Mouse (Mus musculus) large intestine, adult 2 months (tissue): Measurements from ENCODE around the gene Stox2. TPM values are rescaled to one million over a fixed set of nuclear protein-coding genes. Genes with fewer than 3 reads are reported as not detected.

Experiments
- DNase-seq: peaks from one replicate; pipeline ENCODE4 v3.0.0-alpha.2; 2012; ENCODE audit warnings: low read depth, low spot score
- WGBS: fragments of 180-500 bp; shearing (Covaris S2); methylation state at CpG from one replicate; pipeline ENCODE4 v1.1.7; 2018; 5-methylcytosine and 5-hydroxymethylcytosine counted together
- polyA plus RNA-seq: library from polyadenylated mRNA; depleted of rRNA; stranded (reverse); fragments of >200 nt; gene quantifications from 2 replicates; pipeline ENCODE4 v1.2.3, GENCODE M21; 2012

The Stox2 gene
- polyA plus RNA-seq, 1 experiment, result 1.3 TPM

DNA sequence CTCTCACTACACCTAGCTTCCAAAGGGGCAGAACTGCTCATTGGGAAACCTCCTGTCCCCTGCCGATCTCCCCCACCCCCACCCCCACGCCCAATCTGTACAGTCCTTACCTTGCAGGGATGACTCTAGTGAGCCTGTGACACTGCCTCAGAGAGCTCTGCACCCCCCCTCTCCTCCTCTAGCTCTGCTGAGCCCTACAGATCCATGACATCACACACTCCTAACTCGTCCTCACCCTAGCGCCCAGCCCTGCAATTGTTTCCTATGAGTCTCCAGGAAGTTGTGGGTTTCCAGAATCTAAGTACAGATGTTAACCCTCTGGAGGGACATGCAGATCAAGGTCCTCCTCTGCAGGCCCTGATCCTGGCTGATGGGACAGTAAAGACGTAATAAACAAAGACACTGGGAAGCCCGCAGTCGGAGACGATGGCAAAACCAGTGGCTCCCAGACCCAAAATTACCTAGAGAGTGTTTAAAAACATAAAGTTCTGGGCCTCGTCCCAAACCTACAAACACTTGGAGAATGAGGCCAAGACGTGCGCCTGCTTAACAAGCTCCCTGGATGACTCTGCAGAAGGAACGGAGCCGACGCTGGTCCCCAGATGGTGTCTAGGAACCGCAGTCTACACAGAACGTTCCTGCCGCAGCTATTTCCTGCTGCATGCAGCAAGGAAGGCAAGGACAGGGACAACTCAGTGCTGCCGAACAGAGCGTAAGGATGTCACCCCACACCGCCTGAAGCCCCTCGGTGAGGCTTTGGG lies 177.9 kb downstream of the Stox2 start:
- no peak for DNase-seq
- WGBS, result 66% methylated on average over 21 of the region's 21 CpGs

DNA sequence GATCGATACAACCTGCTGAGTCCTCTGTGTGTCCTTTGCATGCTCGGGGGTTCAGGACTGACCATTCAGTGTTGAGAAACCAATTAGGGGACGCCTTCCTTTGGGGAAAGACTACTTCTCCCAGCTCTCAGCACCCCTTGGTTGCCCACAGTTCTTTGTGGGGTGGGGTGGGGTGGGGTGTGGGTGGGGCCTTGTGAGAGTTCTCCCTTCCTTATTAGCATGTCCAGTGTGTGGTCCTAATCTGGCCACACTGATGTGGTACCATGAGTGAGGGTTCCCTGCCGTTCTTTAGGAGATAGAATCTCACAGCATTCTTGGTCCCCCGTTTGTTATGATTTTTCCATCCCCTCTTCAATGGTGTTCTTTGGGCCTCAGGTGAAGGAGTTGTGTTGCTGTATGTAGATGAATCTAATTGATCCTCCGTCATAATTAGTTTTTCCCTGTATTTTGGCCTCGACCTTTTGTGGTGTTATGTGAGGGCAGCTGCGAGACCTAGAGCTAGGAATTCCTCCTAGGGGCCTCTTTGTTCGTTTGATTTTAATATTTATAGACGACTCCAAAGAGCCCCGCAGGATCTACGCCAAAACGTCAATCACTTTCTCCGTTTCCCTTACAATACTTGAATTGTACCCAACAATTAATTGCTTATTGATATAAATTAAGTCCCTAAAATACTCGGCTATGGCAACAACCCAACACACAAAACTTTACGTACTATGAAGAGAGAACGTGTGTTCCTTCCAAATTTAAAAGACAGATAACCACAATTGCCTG lies 182.9 kb downstream of the Stox2 start:
- WGBS, result 85% methylated on average over 17 of the region's 17 CpGs
- no peak for DNase-seq

DNA sequence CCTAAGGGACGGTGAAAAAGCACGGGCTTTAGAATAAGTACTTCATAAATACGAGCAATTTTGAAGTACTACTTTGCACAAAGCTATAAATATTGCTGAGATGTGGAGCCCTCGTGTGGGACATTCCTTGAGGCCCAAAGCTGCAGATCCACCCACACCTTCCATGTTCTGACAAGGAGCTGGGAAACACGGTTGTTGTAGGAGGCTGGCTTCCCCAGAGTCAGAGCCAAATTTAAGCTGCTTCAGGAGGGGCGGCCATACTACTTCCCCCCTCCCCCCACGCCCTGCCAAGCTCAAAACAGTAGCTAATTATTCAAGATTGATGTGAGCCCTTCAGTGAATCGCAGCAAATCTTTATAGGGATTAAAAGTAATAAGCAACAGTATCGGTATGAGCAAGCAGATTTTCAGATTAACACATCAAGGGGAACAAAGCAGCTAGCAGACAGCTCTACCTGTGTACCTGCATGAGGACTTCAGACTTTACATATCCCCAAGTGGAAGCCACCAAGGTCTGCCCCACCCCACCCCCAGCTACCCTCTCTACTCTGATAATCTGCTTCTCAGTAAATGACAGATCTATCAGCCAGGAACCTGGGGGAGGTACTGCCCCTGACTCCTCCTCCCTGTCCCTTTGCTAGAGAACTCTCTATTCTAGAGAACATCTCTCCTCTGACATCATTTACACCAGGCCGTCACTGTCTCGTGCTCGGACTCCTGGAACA lies 185.2 kb downstream of the Stox2 start:
- 64% methylated on average over 12 of the region's 12 CpGs for WGBS
- no peak for DNase-seq

DNA sequence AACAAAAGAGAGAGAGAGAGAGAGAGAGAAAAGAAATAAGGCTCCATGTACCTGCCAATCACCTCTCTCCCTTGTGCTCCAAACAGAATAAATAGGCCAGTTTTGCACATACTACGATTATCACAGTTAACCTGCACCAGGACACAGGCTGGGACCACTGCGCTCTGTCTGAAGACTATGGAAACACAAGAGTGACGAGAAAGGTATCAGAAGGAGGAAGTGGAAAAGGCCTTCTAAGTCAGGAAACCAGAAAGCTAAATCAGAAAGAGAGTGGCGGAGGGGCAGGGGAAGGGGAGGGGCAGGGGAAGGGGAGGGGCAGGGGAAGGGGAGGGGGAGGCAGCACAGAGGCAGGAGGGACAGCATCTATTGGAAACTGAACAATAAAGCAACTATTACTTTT lies 195.3 kb downstream of the Stox2 start:
- WGBS, result 92% methylated on average over 4 of the region's 4 CpGs
- DNase-seq, result no peak

DNA sequence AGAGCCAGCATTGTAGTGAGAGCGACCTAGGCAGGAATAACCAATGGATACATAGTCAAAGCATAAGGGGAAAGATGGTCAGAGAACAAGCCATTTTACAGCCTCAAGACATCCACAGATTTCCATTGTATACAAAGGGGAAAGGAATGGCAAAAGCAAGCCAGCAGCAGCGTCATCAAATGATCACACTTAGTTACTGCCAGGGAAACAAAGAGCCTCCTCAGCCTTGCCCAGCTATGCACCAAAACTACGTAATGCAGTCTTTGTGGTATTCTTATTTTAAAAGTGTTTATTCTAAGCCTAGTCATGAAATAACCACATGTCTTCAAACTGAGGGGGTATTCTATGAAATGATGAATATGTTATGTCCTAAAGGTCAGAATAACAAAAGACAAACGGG lies 201.0 kb downstream of the Stox2 start:
- no peak for DNase-seq
- WGBS, result 70% methylated on average over 4 of the region's 4 CpGs

DNA sequence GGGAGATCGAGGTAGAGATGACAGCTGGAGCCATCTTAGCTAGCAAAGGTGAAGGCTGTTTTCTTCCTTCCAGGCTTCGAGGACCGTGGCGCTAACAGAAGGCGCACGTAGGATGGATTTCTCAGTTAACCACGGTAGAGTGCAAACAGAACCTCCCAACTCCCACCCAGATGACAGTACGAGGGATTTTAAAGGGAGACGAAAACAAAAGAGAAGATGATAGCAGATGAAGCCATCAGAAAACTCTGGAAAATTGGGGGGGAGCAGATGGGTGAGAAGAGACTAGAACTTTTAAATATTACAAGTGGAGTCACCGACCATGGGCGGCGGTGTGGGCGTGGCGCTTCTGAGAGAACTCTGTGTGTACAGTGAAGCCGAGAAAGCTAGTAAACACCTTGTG lies 202.0 kb downstream of the Stox2 start:
- 63% methylated on average over 15 of the region's 15 CpGs for WGBS
- DNase-seq, result no peak

DNA sequence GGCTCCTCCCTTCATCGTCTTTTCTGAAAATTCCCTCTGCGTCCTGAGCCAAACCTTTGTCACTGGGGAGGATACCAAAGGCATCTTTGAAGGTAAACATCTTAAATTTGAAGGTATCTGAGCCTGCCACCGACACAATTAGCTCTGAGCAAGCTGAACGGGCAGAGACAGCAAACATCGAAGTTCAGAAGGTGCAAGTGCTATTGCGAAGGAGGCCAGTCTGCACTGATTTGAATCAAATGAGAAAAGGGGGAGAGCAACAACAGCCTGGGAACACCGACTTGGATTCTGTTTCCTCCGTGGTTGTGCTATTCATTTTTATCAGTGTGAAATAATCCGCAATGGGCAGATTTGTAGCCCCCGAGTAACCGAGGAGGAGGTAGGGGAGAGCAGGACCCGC lies 202.5 kb downstream of the Stox2 start:
- WGBS, result 36% methylated on average over 12 of the region's 12 CpGs
- DNase-seq, result no peak

DNA sequence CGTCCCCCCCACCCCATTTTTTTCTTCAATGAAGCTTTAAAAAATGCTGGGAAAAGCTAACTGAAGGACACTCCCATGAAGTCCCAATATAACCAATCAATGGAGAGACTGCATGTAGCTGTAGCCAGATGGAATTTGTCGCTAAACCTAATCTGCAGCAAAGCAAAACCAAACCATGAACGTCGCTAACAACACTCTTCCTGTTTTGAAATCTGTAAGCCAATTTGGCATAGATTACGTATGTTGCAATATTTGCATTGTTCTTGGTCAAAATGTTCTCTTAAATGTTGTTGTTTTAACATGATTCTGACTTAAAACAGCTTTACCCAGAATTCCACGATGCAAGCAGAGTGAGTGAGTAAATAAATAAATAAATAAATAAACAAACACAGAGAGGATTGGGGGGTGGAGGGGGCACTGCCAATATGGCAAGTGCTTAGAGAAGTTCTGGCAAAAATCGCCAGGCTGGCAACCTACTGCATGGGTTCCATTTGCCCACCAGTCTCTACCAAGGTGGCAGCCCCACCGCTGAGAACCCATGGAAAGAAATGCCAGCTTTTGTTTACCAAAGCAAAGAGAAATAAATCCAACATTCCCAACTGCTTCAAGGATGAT lies 203.0 kb downstream of the Stox2 start:
- DNase-seq, result no peak
- 20% methylated on average over 8 of the region's 8 CpGs for WGBS

DNA sequence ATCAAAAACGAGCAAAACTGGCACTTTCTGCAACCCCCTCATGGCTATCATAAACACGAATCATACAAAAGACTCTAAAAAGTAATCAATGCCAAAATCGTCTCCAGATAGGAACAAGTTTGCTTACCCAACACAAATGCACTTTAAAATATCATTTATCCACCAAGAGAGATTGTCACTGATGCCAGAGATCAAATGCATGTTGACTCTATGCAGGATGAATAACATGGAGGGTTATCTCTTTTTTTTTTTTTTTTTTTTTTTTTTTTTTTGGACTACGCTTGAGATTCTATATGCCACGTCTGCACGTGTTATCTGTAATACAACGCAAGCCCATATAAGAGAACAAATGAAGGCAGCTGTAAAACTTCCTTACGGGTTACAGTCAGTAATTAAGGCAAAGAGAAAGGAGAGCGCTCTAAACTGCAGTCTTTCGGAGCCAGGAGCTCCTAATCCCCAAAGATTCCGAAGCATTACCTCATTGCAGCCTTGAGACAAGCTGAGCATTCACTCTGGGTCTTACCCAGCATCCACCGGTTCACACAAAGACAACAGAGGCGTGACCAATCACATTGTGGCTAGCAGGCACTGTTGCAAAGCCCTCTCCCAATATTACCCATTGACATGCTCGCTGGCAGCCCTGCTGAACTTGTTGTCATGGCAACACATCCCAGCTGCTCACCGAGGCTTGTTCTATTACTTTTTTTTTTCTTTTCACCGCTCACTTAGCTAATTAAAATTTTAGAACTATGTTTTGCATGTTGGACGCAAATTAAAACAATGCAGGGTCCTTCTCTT lies 203.8 kb downstream of the Stox2 start:
- 14% methylated on average over 17 of the region's 17 CpGs for WGBS
- peak; percentile 19 for DNase-seq

DNA sequence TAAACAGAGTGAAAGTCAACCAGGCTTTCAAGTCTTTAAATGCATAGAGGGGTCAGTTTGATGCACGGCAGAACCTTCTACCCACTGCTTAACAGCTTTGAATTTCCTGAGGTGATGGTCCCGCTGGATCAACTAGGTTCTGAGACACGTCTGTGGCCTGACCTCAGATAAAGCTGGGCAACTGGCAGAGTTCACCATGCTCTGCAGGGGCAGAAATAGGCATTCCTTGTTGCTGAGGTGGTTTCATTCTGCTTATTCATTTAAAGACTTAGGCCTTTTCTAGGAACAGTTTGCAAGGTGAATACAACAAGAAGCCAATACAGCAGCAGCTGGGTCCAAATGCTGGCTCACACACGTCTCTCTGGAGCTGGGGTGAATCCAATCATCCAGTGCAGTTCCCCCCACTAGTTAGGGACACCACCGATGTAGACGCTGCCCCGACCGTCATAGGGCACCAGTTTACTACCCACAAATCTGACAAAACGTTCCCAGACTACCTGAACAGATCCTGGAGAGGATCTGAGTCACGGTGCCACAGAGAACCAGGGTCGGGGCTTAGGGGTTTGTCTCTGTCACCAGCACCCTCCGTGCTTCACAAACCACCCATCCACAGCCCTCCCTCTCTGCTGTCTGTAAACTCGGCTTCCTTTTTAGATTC lies 204.6 kb downstream of the Stox2 start:
- DNase-seq, result no peak
- WGBS, result 80% methylated on average over 13 of the region's 13 CpGs

DNA sequence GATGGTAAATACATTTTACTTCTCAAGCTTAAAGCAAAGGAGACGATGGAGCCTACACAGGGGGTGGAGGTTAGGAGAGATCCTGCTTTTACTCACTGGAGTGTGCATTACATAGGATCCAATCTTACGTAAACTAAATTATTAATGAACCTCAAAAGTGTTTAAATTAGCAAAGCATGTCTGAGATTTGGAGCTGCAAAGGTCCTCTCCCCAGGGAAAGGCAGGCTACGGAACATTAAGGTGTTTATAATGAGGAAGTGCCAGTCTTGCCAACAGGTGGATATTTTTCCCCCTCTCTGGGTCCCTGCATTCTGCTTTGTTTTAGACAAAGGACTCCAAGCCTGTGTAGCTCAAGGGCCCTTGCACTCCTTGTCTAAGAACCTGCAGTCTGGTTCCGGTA lies 205.3 kb downstream of the Stox2 start:
- WGBS, result 93% methylated on average over 4 of the region's 4 CpGs

DNA sequence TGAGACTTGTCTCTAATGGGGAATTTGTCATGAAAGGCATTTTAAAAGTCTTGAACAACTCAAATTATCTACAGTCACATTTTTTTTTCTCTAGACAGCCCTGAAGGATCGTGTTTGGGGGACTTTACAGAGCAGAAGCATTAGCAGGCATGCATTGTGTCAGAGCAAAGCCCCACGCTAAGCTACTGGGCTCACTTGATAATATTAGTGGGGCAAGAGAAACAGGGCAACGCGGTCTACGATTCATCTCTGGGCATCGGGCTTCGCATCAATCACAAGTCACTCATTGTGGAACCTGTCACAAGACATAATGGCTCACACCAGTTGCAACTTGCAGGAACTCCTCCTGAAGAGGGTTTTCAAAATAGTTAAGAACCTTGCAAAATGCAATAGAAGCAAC lies 205.9 kb downstream of the Stox2 start:
- 83% methylated on average over 7 of the region's 7 CpGs for WGBS
- DNase-seq, result no peak

More for the DNA sequence above, 205.3 kb downstream of the Stox2 start:
- DNase-seq, result no peak

DNA sequence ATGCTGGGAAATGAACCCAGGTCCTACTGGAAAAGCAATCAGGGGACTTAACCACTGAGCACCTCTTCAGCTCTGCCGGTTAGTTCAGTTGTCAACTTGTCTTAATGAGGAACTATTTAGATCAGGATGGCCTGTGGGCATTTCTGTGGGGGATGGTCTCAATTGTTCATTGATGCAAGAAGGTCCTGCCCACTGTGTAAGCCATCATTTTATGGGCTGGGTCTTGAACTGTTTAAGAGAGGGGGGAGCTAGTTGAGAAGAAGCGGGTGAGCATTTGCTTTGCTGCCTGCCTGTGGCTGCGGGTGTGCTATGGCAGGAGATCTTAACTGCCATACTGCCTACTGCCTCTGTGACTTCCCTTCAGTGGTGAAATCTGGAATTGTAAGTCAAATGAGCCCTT lies 214.1 kb downstream of the Stox2 start:
- no peak for DNase-seq
- WGBS, result 86% methylated on average over 3 of the region's 3 CpGs

DNA sequence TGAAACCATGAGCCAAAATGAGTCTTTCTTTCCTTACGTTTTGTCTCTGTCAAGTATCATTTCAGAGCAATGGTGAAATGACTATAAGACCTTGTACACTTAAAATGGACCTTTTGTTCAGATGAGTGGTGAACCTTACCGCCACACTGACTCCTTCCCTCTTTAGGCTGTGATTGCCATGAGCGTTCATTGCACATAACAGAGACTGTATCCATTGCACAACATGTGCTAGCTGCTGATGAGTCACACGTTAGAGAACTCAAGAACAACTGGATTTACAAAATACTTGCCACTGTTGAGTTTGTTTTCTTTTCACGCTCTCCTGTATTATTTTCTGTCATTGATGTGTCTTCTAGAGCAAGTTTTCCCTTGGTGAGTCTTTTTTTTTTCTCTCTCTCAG lies 216.1 kb downstream of the Stox2 start:
- no peak for DNase-seq

DNA sequence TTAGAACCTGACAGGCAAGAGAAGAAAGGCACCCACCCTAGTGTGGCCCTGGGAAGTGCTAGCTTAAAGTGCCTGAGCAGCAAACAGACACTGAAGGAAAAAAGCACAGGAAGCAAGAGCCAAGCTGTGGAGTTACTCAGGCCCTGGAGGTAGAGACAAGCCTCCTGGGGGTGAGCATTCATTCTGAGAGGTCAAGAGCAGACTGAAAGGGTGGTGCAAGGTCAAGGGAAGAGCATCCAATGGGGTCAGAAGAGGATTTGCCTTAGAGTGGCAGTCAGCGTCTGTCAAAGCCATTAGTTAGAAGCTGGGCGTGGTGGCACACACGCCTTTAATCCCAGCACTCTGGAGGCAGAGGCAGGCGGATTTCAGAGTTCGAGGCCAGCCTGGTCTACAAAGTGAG lies 224.3 kb downstream of the Stox2 start:
- WGBS, result 90% methylated on average over 5 of the region's 5 CpGs
- no peak for DNase-seq

More for the DNA sequence above, 216.1 kb downstream of the Stox2 start:
- 75% methylated on average over 5 of the region's 5 CpGs for WGBS

DNA sequence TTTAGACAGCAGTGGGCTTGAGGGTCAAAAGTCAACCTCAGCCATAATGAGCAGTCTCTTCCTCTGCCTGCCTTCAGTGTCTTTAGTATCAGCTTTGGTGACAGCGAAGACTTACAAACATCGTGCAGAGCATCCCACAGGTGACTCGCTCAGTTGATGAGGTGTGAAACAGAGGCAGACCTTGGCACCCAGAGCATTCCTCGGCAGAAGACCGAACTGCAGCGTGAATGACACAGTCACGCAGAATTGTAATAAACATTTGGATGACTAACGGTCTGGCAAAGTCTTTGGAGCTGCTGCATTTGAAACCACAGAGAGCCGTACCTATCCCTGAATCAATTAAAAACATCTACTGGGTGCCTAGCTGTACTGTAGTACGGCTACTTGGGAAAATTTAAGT lies 225.0 kb downstream of the Stox2 start:
- no peak for DNase-seq
- 77% methylated on average over 10 of the region's 10 CpGs for WGBS

DNA sequence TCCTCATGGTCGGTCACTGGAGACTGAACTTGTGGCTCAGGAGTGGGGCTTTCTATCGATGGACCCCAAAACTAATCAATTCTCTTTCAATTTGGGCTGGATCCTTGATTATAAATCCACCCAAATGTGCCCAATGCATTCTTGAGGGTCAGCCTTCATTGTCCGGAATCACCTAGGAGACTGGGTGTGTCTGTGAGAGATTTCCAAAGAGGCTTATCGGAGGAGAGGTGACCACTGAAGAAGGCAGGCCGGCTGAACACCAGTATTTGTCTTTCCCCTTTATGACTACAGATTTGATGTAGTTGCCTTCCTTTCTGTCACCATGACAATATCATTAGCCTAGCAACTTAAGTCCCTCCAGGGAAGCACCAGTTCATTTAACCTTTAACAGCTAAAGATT lies 225.8 kb downstream of the Stox2 start:
- no peak for DNase-seq
- WGBS, result 86% methylated on average over 5 of the region's 5 CpGs

DNA sequence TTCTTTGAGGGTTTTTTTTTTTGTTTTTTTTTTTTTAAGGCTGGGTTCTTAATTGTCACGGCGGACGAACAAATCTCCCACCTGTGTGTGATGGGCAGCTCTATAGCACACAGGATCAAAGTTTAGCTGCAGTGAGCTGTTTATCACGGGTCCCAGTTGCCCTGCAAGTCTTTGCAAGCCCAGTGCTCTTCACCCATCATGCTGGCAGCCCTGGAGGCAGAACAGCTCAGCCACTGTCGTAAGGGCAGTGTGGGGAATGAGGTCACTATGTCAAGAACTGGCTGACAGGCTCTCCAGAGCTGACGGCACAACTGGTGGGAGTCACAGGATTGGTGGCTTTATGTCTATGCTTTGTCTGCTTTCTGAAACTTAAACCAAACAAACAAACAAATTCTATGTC lies 227.6 kb downstream of the Stox2 start:
- no peak for DNase-seq

DNA sequence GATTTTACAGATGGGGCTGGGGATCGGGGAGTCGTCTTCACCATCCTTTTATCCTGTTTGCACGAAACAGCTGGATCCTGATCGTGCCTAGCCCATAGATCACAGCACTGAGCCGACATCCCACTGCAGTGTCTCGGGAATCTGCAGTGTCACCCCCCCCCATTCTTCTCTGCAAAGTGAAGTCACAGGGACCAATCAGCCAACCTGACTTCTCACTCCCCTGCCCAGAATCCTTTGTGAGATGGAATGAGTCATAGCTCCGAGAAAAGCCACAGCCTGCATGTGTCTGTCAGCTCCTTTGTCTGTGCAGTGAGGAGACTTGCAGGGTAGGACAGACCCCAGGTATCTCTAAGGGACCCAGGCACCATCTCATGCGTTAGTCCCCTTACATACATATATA lies 228.1 kb downstream of the Stox2 start:
- 61% methylated on average over 8 of the region's 8 CpGs for WGBS
- no peak for DNase-seq

More for the DNA sequence above, 227.6 kb downstream of the Stox2 start:
- 59% methylated on average over 6 of the region's 6 CpGs for WGBS
